Mouse (Mus musculus) colon, adult 2 months (tissue): ENCODE measurements around the gene Commd4. TPM values are rescaled to one million over a fixed set of nuclear protein-coding genes. Genes with fewer than 3 reads are reported as not detected.

Experiments used
- polyA plus RNA-seq: library from polyadenylated mRNA; depleted of rRNA; stranded (reverse); fragments of >200 nt; gene quantifications from 2 replicates; pipeline ENCODE4 v1.2.3, GENCODE M21; 2012; rRNA removed

Commd4 gene
- 151 and 158 TPM in 2 replicates for polyA plus RNA-seq

DNA sequence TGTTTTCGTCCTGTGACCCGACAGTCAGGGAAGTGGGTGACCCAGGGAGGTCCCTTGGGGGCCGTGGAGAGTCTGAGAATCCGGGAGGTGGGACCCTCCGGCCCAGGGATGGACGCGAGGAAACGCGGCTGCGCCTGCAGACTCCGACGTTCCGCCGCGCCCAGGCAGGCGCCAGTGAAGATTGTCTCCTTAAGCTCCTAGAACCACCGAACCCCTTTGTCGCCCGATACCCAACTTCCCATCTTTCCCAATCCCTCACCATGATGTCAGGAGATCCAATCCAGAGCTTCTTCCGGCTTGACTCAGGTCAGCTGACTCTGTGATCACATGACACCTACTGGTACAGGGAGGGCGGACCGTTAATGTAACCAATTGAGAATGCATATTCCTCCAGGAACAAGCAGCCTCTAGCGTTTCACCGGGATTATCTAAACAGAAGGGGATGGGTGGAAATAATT is at the start of gene Commd4:
TSS of gene Commd4 (minus strand) at position 319 of the 458 bp plus-strand sequence.

DNA sequence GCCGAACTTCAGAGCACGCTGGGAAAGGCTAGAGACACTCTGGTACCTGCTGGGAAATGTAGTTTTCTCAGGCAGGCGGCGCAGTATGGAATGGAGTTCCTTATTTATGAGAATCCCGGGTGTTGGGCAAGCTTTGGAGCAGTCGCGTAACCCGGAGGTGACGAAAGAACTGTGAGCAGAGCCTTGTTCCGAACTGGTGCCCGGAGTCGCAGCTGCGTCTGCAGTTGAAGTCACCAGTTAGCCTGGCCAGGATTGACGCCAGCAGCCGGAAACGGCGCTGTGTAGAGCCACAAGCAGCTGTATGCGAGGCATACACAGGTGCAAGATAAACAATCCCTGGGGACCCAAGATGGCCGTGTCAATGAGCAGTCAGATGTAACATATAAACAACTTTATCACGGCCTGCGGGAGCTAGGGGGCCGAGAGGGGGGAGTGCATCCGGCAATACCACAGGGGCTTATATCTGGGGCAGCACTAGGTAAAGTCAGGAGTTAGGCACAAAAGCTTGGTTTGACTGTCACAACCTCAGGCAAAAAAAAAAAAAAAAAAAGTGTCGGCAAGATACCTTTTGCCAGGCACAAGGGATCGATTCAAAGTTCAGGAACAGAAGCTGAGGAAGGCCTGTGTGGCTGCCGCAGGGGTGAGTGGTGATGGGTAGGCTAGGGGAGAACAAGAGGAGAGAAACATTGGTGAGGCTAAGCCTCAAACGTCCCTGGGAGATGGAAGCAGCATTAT is 9.8 kb downstream of the Commd4 start, which contains the start of gene Neil1:
TSS of gene Neil1 (minus strand) at position 162 of the 735 bp plus-strand sequence.

DNA sequence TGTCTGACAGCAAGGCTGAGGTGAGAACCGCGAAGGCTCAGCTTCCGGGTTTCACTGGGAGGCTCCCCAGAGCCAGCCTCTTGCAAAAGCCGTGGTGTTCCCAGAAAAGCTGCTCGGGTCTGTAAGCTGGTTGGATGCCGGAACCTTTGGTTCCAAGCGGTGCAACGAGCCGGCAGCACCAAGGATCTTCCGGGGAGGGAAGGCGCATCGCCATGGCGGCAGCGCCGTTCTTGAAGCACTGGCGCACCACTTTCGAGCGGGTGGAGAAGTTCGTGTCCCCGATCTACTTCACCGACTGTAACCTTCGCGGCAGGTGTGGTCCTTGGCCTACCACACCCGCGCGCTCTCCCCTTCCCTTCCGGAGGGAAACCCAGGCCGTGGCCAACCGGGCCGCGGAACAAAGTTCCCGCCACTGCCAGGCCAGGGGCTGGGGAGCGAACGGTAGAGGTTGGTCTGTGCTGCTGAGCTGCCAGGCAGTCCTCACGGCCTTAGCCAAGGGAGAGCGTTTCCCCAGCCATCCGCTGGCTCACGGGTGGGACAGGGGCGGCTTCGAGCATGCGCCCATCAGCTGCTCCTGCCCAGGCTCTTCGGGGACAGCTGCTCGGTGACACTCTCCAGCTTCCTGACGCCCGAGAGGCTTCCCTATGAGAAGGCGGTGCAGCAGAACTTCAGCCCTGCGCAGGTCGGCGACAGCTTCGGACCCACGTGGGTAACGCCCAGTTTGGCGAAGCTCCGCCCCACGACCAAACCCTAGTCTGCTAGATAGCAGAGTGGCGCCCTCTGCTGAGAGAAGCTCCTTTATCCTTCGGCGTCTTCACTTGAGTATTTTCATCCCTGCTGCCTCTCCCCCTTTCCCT is 27.3 kb downstream of the Commd4 start, which contains the start of gene Man2c1:
TSS of gene Man2c1 (plus strand) at position 114 of the 857 bp plus-strand sequence.

Other genes starting within 250 kb of the Commd4 start
- gene Snx33, start 230.0 kb downstream of the Commd4 start, polyA plus RNA-seq, result 10.7 and 11.0 TPM in 2 replicates
- gene Imp3, start 220.9 kb downstream of the Commd4 start, polyA plus RNA-seq, result 268 and 290 TPM in 2 replicates
- 3.6 and 4.6 TPM in 2 replicates for gene Snupn, start 207.5 kb downstream of the Commd4 start, polyA plus RNA-seq
- 49.5 and 57.0 TPM in 2 replicates for gene Ptpn9, start 163.4 kb downstream of the Commd4 start, polyA plus RNA-seq
- gene Sin3a, start 86.3 kb downstream of the Commd4 start, polyA plus RNA-seq, result 45.3 and 68.3 TPM in 2 replicates
- gene Man2c1, start 27.6 kb downstream of the Commd4 start, polyA plus RNA-seq, result 171 and 201 TPM in 2 replicates
- 10.7 and 11.4 TPM in 2 replicates for gene Neil1, start 10.0 kb downstream of the Commd4 start, polyA plus RNA-seq
- not detected in 2 replicates for gene Trcg1, start 78.2 kb upstream of the Commd4 start, polyA plus RNA-seq
- gene 1700017B05Rik, start 104.3 kb upstream of the Commd4 start, polyA plus RNA-seq, result 11.9 and 14.5 TPM in 2 replicates